Mouse (Mus musculus) liver, adult 2 months (tissue): ENCODE results near the gene Cep295nl. TPM values are rescaled to one million over a fixed set of nuclear protein-coding genes. Genes with fewer than 3 reads are reported as not detected.

Source experiments
- DNase-seq: peaks from one replicate; pipeline ENCODE4 v3.0.0-alpha.2; 2011; ENCODE audit warnings: low read depth, low spot score; ENCODE audit errors: extremely low read depth
- H3K27ac ChIP-seq: fragments of 200-500 bp; replicated peaks from 2 replicates; pipeline ENCODE4 v1.5.1; 2012; ENCODE audit warnings: low read depth, mild to moderate bottlenecking, control low read depth, inconsistent platforms, low read length; ENCODE audit not compliant: insufficient read depth
- H3K27me3 ChIP-seq: fragments of 200-500 bp; 2 replicates; pipeline ENCODE4 v1.6.1; 2012; ENCODE audit warnings: mild to moderate bottlenecking, moderate library complexity, low read length, inconsistent platforms; ENCODE audit not compliant: control insufficient read depth, insufficient read depth
- H3K36me3 ChIP-seq: fragments of 200-500 bp; 2 replicates; pipeline ENCODE4 v1.6.1; 2012; ENCODE audit warnings: low read length, inconsistent platforms; ENCODE audit not compliant: control insufficient read depth, insufficient read depth
- H3K4me1 ChIP-seq: fragments of 200-500 bp; 2 replicates; pipeline ENCODE4 v1.6.1; 2011; ENCODE audit warnings: low read length; ENCODE audit not compliant: control insufficient read depth, insufficient read depth
- H3K4me3 ChIP-seq: fragments of 200-500 bp; 2 replicates; pipeline ENCODE4 v1.5.1; 2011; ENCODE audit warnings: low read depth, mild to moderate bottlenecking, control low read depth, low read length, moderate library complexity; ENCODE audit not compliant: insufficient read depth
- H3K79me2 ChIP-seq: fragments of 200-500 bp; 2 replicates; pipeline ENCODE4 v1.6.1; 2012; ENCODE audit warnings: inconsistent platforms, mild to moderate bottlenecking, low read length, moderate library complexity; ENCODE audit not compliant: control insufficient read depth, insufficient read depth
- H3K9ac ChIP-seq: fragments of 200-500 bp; 2 replicates; pipeline ENCODE4 v1.6.1; 2012; ENCODE audit warnings: low read depth, mild to moderate bottlenecking, control low read depth, inconsistent platforms, low read length
- CTCF ChIP-seq: fragments of 200-500 bp; IDR thresholded peaks from 2 replicates; pipeline ENCODE4 v1.5.1; 2011; ENCODE audit warnings: low read depth, low read length, control low read depth
- POLR2A ChIP-seq: fragments of 200-500 bp; IDR thresholded peaks from 2 replicates; pipeline ENCODE4 v1.6.1; 2011; ENCODE audit warnings: low read length, control low read depth; ENCODE audit not compliant: insufficient read depth; ENCODE audit errors: extremely low read depth
- WGBS: fragments of 180-500 bp; shearing (Covaris S2); methylation state at CpG from one replicate; pipeline ENCODE4 v1.1.7; 2018; 5-methylcytosine and 5-hydroxymethylcytosine counted together
- polyA plus RNA-seq: library from polyadenylated mRNA; depleted of rRNA; stranded (reverse); fragments of >200 nt; gene quantifications from 2 replicates; pipeline ENCODE4 v1.2.3, GENCODE M21; 2012
- total RNA-seq: library from RNA; depleted of rRNA; stranded (reverse); fragments of >200 nt; gene quantifications from 2 replicates; pipeline ENCODE4 v1.2.3, GENCODE M21; 2014

Cep295nl gene
- total and polyA plus RNA-seq, 2 experiments: not detected

- 88% methylated on average over 8 of the region's 8 CpGs for WGBS
- no peaks in the 10 kb centered on the region for H3K4me1 ChIP-seq
- H3K4me3 ChIP-seq: no peak overlapping the region
- H3K79me2 ChIP-seq: no peaks in the 10 kb centered on the region
- no peak overlapping the region for H3K27ac ChIP-seq
- no peak for DNase-seq
- no peak overlapping the region for H3K9ac ChIP-seq
- no peaks in the 10 kb centered on the region for H3K36me3 ChIP-seq
- TF ChIP-seq CTCF (no peak), POLR2A (no peak)
- no peaks in the 10 kb centered on the region for H3K27me3 ChIP-seq
Observed at GRCm38 (mm10) chr11:118375461-118375860, 33.2 kb upstream of the Cep295nl start.

GRCm38 (mm10) chr11:118375006-118375405 is 32.7 kb upstream of the Cep295nl start:
- H3K36me3 ChIP-seq: no peaks in the 10 kb centered on the region

GRCm38 (mm10) chr11:118374506-118374905 is 32.2 kb upstream of the Cep295nl start:
- H3K27me3 ChIP-seq: no peaks in the 10 kb centered on the region
- H3K4me1 ChIP-seq: no peaks in the 10 kb centered on the region
- H3K27ac ChIP-seq: no peak overlapping the region
- TF ChIP-seq POLR2A (no peak), CTCF (no peak)
- no peak for DNase-seq
- 60% methylated on average over 5 of the region's 5 CpGs for WGBS
- no peaks in the 10 kb centered on the region for H3K36me3 ChIP-seq
- H3K4me3 ChIP-seq: no peak overlapping the region
- no peaks in the 10 kb centered on the region for H3K79me2 ChIP-seq
- no peak overlapping the region for H3K9ac ChIP-seq

More at GRCm38 (mm10) chr11:118375006-118375405, 32.7 kb upstream of the Cep295nl start:
- Histone ChIP-seq H3K4me1 (no peaks in the 10 kb centered on the region), H3K79me2 (no peaks in the 10 kb centered on the region), H3K27me3 (no peaks in the 10 kb centered on the region), H3K27ac (no peak overlapping the region), H3K9ac (no peak overlapping the region), H3K4me3 (no peak overlapping the region)
- TF ChIP-seq CTCF: no peak
- no peak for TF ChIP-seq POLR2A
- DNase-seq: no peak

- no peaks in the 10 kb centered on the region for H3K27me3 ChIP-seq
- H3K79me2 ChIP-seq: no peaks in the 10 kb centered on the region
- no peaks in the 10 kb centered on the region for H3K4me1 ChIP-seq
- H3K9ac ChIP-seq: no peak overlapping the region
- H3K27ac ChIP-seq: no peak overlapping the region
- no peak overlapping the region for H3K4me3 ChIP-seq
- TF ChIP-seq CTCF: no peak
- no peak for TF ChIP-seq POLR2A
- DNase-seq: no peak
- H3K36me3 ChIP-seq: no peaks in the 10 kb centered on the region
- WGBS: 74% methylated on average over 7 of the region's 7 CpGs
Observed at GRCm38 (mm10) chr11:118372641-118373040, 30.3 kb upstream of the Cep295nl start.

- TF ChIP-seq POLR2A (no peak), CTCF (no peak)
- DNase-seq: no peak
- Histone ChIP-seq H3K36me3 (no peaks in the 10 kb centered on the region), H3K9ac (no peak overlapping the region), H3K4me3 (no peak overlapping the region), H3K4me1 (no peaks in the 10 kb centered on the region), H3K27ac (no peak overlapping the region), H3K27me3 (no peaks in the 10 kb centered on the region), H3K79me2 (no peaks in the 10 kb centered on the region)
- 90% methylated on average over 7 of the region's 7 CpGs for WGBS
Observed at GRCm38 (mm10) chr11:118371876-118372275, 29.6 kb upstream of the Cep295nl start.

GRCm38 (mm10) chr11:118369657-118370056 is 27.4 kb upstream of the Cep295nl start:
- no peak for DNase-seq
- Histone ChIP-seq H3K27ac (no peak overlapping the region), H3K27me3 (no peaks in the 10 kb centered on the region), H3K4me1 (no peaks in the 10 kb centered on the region), H3K36me3 (no peaks in the 10 kb centered on the region), H3K4me3 (no peak overlapping the region), H3K9ac (no peak overlapping the region), H3K79me2 (no peaks in the 10 kb centered on the region)
- TF ChIP-seq POLR2A: no peak
- TF ChIP-seq CTCF: no peak
- WGBS: 76% methylated on average over 8 of the region's 8 CpGs
